Mouse (Mus musculus) MEL (cell line): ENCODE measurements around the gene Hps1. TPM values are rescaled to one million over a fixed set of nuclear protein-coding genes. Genes with fewer than 3 reads are reported as not detected.

ENCODE experiments used
- DNase-seq: peaks from one replicate; pipeline ENCODE4 v3.0.0; 2011; ENCODE audit warnings: low read depth, low spot score
- H3K27ac ChIP-seq: 2 replicates; pipeline ENCODE4 v1.5.1; 2012; ENCODE audit warnings: low read depth, mild to moderate bottlenecking, control low read depth, low read length, moderate library complexity; ENCODE audit not compliant: control insufficient read depth
- H3K27me3 ChIP-seq, 2 experiments: fragments of 150-350 bp in 1 of 2; sonication (generic) in 1 of 2; 2 replicates each; pipeline ENCODE4 v1.6.1; 2012; ENCODE audit warnings: low read length in 2 of 2, mild to moderate bottlenecking in 2 of 2, improper control_type of control experiment in 1 of 2, moderate library complexity in 1 of 2; ENCODE audit not compliant: insufficient read depth in 2 of 2, control insufficient read depth in 1 of 2
- H3K36me3 ChIP-seq, 2 experiments: 2 replicates each; pipeline ENCODE4 v1.6.1; 2012 to 2014; ENCODE audit warnings: low read length in 2 of 2, improper control_type of control experiment in 1 of 2, inconsistent platforms in 1 of 2, mild to moderate bottlenecking in 1 of 2; ENCODE audit not compliant: insufficient read depth in 2 of 2, control insufficient read depth in 1 of 2
- H3K4me1 ChIP-seq, 2 experiments: fragments of 150-350 bp in 1 of 2; sonication (generic) in 1 of 2; 2 replicates each; pipeline ENCODE4 v1.6.1; 2012; ENCODE audit warnings: low read length in 2 of 2, improper control_type of control experiment in 1 of 2, mild to moderate bottlenecking in 1 of 2; ENCODE audit not compliant: insufficient read depth in 2 of 2, control insufficient read depth in 1 of 2
- H3K4me3 ChIP-seq, 2 experiments: fragments of 150-350 bp in 1 of 2; sonication (generic) in 1 of 2; 2 replicates each; pipeline ENCODE4 v1.5.1; 2012; ENCODE audit warnings: low read depth in 2 of 2, low read length in 2 of 2, mild to moderate bottlenecking in 2 of 2, moderate library complexity in 2 of 2, control low read depth in 1 of 2, improper control_type of control experiment in 1 of 2; ENCODE audit not compliant: control insufficient read depth in 1 of 2, insufficient read depth in 1 of 2
- H3K79me2 ChIP-seq: 2 replicates; pipeline ENCODE4 v1.6.1; 2012; ENCODE audit warnings: mild to moderate bottlenecking, low read length, moderate library complexity; ENCODE audit not compliant: control insufficient read depth, poor library complexity, insufficient read depth
- H3K9ac ChIP-seq: 2 replicates; pipeline ENCODE4 v1.6.1; 2012; ENCODE audit warnings: low read depth, mild to moderate bottlenecking, control low read depth, low read length, moderate library complexity; ENCODE audit not compliant: control insufficient read depth, poor library complexity, severe bottlenecking
- H3K9me3 ChIP-seq: fragments of 150-350 bp; sonication (generic); replicated peaks from 2 replicates; pipeline ENCODE4 v1.6.1; 2012; ENCODE audit warnings: mild to moderate bottlenecking, low read length, improper control_type of control experiment, moderate library complexity; ENCODE audit not compliant: insufficient read depth
- CHD2 ChIP-seq: IDR thresholded peaks from 2 replicates; pipeline ENCODE4 v1.6.1; 2011; ENCODE audit warnings: low read length, improper control_type of control experiment
- CTCF ChIP-seq, 3 experiments: IDR thresholded peaks in 2 of 3; conservative IDR thresholded peaks in 1 of 3; 2 replicates each; pipeline ENCODE4 v1.5.1; 2011 to 2012; ENCODE audit warnings: low read length in 3 of 3, low read depth in 2 of 3, mild to moderate bottlenecking in 2 of 3, improper control_type of control experiment in 1 of 3, inconsistent platforms in 1 of 3, mixed read lengths in 1 of 3, moderate library complexity in 1 of 3; ENCODE audit not compliant: control insufficient read depth in 1 of 3, insufficient read depth in 1 of 3, poor library complexity in 1 of 3, severe bottlenecking in 1 of 3
- ELF1 ChIP-seq: IDR thresholded peaks from 2 replicates; pipeline ENCODE4 v1.6.1; 2014; ENCODE audit warnings: low read depth, mild to moderate bottlenecking, inconsistent platforms, low read length, improper control_type of control experiment, moderate library complexity
- EP300 ChIP-seq, 2 experiments: IDR thresholded peaks; 2 replicates each; pipeline ENCODE4 v1.6.1; 2011; ENCODE audit warnings: improper control_type of control experiment in 2 of 2, low read length in 2 of 2, low read depth in 1 of 2, mild to moderate bottlenecking in 1 of 2
- GABPA ChIP-seq: IDR thresholded peaks from 2 replicates; pipeline ENCODE4 v1.6.1; 2012; ENCODE audit warnings: low read depth, mild to moderate bottlenecking, inconsistent platforms, low read length, improper control_type of control experiment, moderate library complexity
- MAFK ChIP-seq: IDR thresholded peaks from 2 replicates; pipeline ENCODE4 v1.6.1; 2011; ENCODE audit warnings: low read depth, mild to moderate bottlenecking, low read length, improper control_type of control experiment, borderline replicate concordance
- MEF2A ChIP-seq: IDR thresholded peaks from 2 replicates; pipeline ENCODE4 v1.6.1; 2014; ENCODE audit warnings: low read depth, mild to moderate bottlenecking, inconsistent platforms, low read length, improper control_type of control experiment; ENCODE audit not compliant: poor library complexity, insufficient replicate concordance, severe bottlenecking; ENCODE audit errors: extremely low read depth
- MXI1 ChIP-seq: IDR thresholded peaks from 2 replicates; pipeline ENCODE4 v1.6.1; 2011; ENCODE audit warnings: mild to moderate bottlenecking, low read depth, low read length, improper control_type of control experiment
- POLR2A ChIP-seq, 2 experiments: IDR thresholded peaks; 2 replicates each; pipeline ENCODE4 v1.6.1; 2011 to 2012; ENCODE audit warnings: low read length in 2 of 2, mild to moderate bottlenecking in 2 of 2, control low read depth in 1 of 2, improper control_type of control experiment in 1 of 2, low read depth in 1 of 2, moderate library complexity in 1 of 2; ENCODE audit not compliant: control insufficient read depth in 1 of 2, insufficient read depth in 1 of 2, poor library complexity in 1 of 2
- POLR2AphosphoS2 ChIP-seq: IDR thresholded peaks from 2 replicates; pipeline ENCODE4 v1.6.1; 2011; ENCODE audit warnings: low read length, improper control_type of control experiment
- POLR2AphosphoS5 ChIP-seq: IDR thresholded peaks from 2 replicates; pipeline ENCODE4 v1.6.1; 2012; ENCODE audit warnings: low read depth, borderline replicate concordance, mild to moderate bottlenecking, inconsistent platforms, low read length, moderate library complexity, mixed read lengths
- RAD21 ChIP-seq: IDR thresholded peaks from 2 replicates; pipeline ENCODE4 v1.6.1; 2011; ENCODE audit warnings: mild to moderate bottlenecking, low read depth, low read length, improper control_type of control experiment
- RCOR1 ChIP-seq: IDR thresholded peaks from 2 replicates; pipeline ENCODE4 v1.6.1; 2012; ENCODE audit warnings: low read depth, mild to moderate bottlenecking, inconsistent platforms, low read length, improper control_type of control experiment
- SMC3 ChIP-seq: IDR thresholded peaks from 2 replicates; pipeline ENCODE4 v1.6.1; 2011; ENCODE audit warnings: low read depth, low read length, improper control_type of control experiment
- TBP ChIP-seq: IDR thresholded peaks from 2 replicates; pipeline ENCODE4 v1.8.0; 2011; ENCODE audit warnings: low read depth, low read length, improper control_type of control experiment
- USF1 ChIP-seq: IDR thresholded peaks from 2 replicates; pipeline ENCODE4 v1.6.1; 2014; ENCODE audit warnings: low read depth, mild to moderate bottlenecking, inconsistent platforms, low read length, improper control_type of control experiment, moderate library complexity
- USF2 ChIP-seq, 2 experiments: IDR thresholded peaks; 2 replicates each; pipeline ENCODE4 v1.6.1; 2011 to 2012; ENCODE audit warnings: improper control_type of control experiment in 2 of 2, low read length in 2 of 2, borderline replicate concordance in 1 of 2, inconsistent platforms in 1 of 2, low read depth in 1 of 2, mild to moderate bottlenecking in 1 of 2; ENCODE audit not compliant: insufficient read depth in 1 of 2
- ZC3H11A ChIP-seq: IDR thresholded peaks from 2 replicates; pipeline ENCODE4 v1.6.1; 2012; ENCODE audit warnings: low read depth, mild to moderate bottlenecking, inconsistent platforms, low read length, improper control_type of control experiment
- ZKSCAN1 ChIP-seq: IDR thresholded peaks from 2 replicates; pipeline ENCODE4 v1.6.1; 2012; ENCODE audit warnings: low read depth, mild to moderate bottlenecking, inconsistent platforms, low read length, improper control_type of control experiment, moderate library complexity
- ZNF384 ChIP-seq: IDR thresholded peaks from 2 replicates; pipeline ENCODE4 v1.6.1; 2012; ENCODE audit warnings: low read depth, mild to moderate bottlenecking, inconsistent platforms, low read length, improper control_type of control experiment
- polyA plus RNA-seq, 2 experiments: library from polyadenylated mRNA; stranded (reverse) in 1 of 2; unstranded in 1 of 2; fragments of >175 nt in 1 of 2; fragments of >200 nt in 1 of 2; gene quantifications; 2 replicates each; pipeline versions ENCODE4 v1.2.1 to v1.2.4; 2012; ENCODE audit warnings: low replicate concordance in 2 of 2, low read depth in 1 of 2; ENCODE audit not compliant: insufficient read length in 2 of 2, insufficient read depth in 1 of 2, missing spikeins in 1 of 2
- total RNA-seq: library from RNA; depleted of rRNA; stranded (reverse); fragments of 300-350 nt; gene quantifications from 2 replicates; pipeline ENCODE4 v1.2.3, GENCODE M21; 2012

Hps1 gene
- total and polyA plus RNA-seq, 3 experiments: 22.6 to 43.3 TPM; not detected in 1

DNA sequence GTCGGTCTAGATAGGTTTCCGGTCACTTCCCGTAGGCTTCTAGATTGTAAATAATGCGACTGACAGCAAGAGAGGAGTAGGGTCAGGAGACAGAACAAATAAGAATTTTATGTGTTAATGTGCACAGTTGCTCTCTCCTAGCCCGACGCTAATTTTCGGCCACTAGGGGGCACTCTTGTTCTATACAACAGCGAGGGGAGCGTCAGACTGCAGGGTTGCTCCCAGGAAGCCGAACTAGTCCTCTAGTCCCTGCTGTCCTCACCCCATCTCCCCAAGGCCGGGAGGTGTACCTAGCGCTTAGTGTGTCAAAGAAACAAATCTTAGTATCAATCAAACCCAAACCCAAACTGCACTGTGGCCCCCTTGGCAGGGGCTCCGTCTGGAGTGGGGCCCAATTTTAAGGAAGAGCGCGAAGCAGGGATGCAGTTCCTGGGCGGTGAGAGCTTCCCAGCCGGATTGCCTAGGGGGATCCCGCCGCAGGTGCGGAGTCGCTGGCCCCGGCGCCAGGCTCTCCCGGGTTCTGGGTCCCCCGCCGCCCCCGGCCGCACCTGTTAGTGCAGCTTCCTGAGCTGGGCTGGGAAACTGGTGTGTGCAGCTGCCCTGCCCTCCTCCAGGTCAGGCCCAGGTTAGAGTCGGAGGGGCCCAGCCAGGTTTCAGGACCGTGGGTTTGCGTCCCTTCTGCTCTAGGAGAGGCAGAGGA lies 15.3 kb upstream of the Hps1 start:
- Histone ChIP-seq H3K27ac (no peak overlapping the region), H3K36me3 (no peaks in the 10 kb centered on the region), H3K79me2 (no peaks in the 10 kb centered on the region), H3K4me1 (no peaks in the 10 kb centered on the region), H3K9me3 (no peaks in the 10 kb centered on the region), H3K27me3 (peaks cover 23 to 26% of the 10 kb centered on the region in 2 experiments), H3K4me3 (no peak overlapping the region), H3K9ac (no peak overlapping the region)
- peak; percentile 85 for DNase-seq
- TF ChIP-seq ZC3H11A (peak; percentile 93), CTCF (IDR thresholded peaks at IDR 0.05 in 2 of 3, conservative IDR thresholded peaks at IDR 0.05 in 1 of 3; ENCODE audit: control insufficient read depth in 1 of 3, insufficient read depth in 1 of 3, low read depth in 2 of 3, low read length in 3 of 3, poor library complexity in 1 of 3, severe bottlenecking in 1 of 3) (peak; percentile 89 to 94 (median 93)), MAFK (no peak), ZNF384 (no peak), SMC3 (peak; percentile 87), RAD21 (peak; percentile 96)

- Histone ChIP-seq H3K27me3 (peaks cover 25 to 29% of the 10 kb centered on the region in 2 experiments), H3K4me1 (no peaks in the 10 kb centered on the region), H3K4me3 (no peak overlapping the region), H3K9ac (no peak overlapping the region), H3K27ac (no peak overlapping the region), H3K9me3 (no peaks in the 10 kb centered on the region), H3K79me2 (no peaks in the 10 kb centered on the region), H3K36me3 (no peaks in the 10 kb centered on the region)
- TF ChIP-seq MXI1 (no peak), ZC3H11A (no peak), MEF2A (no peak), POLR2A (IDR thresholded peaks at IDR 0.05; ENCODE audit: control insufficient read depth in 1 of 2, insufficient read depth in 1 of 2, low read depth in 1 of 2, low read length in 2 of 2, poor library complexity in 1 of 2) (no peak), TBP (no peak)
- no peak for DNase-seq
Observed at GRCm38 (mm10) chr19:42788311-42788710, 8.5 kb upstream of the Hps1 start.

DNA sequence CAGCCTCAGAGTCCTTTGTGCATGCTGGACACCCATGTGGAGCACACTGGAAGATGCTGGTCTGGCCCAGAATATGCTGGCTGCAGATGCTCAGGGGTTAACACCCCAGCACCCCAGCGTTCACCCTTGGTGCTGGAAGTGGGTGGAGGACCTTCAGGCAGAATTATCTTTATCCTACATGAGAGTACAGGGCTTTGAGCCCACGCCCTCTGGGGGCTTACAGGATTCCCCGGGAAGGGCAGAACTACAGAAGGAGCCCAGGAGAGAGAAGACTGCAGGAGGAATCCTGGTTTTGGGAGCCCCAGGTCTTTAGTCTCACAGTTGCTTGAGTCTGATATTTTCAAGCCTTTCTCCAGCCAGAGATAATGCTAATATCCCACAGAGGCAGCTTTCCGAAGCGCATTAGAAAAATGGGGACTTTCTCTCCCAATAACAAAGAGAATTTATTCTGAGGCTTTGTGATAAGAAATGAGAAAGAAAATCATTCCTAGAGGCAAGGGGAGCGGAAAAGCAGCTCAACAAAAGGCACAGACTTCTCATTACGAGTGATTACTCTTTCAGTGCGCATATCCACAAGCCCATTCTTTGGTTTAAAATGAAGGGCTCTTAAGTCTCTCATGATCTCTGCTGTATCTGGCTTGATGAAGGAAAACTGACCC lies 5.9 kb upstream of the Hps1 start:
- no peak overlapping the region for H3K4me3 ChIP-seq
- H3K36me3 ChIP-seq: no peaks in the 10 kb centered on the region
- no peak overlapping the region for H3K9ac ChIP-seq
- no peaks in the 10 kb centered on the region for H3K9me3 ChIP-seq
- H3K79me2 ChIP-seq: no peaks in the 10 kb centered on the region
- TF ChIP-seq MAFK: no peak
- no peak for TF ChIP-seq ZC3H11A
- no peak for TF ChIP-seq RCOR1
- no peak for TF ChIP-seq ZNF384
- no peak for TF ChIP-seq GABPA
- no peak for TF ChIP-seq POLR2AphosphoS2
- TF ChIP-seq EP300 (IDR thresholded peaks at IDR 0.05; ENCODE audit: low read depth in 1 of 2, low read length in 2 of 2): no peak
- no peak for TF ChIP-seq ZKSCAN1
- no peak for TF ChIP-seq ELF1
- TF ChIP-seq USF2 (IDR thresholded peaks at IDR 0.05; ENCODE audit: borderline replicate concordance in 1 of 2, insufficient read depth in 1 of 2, low read depth in 1 of 2, low read length in 2 of 2): no peak
- no peak for TF ChIP-seq POLR2AphosphoS5
- no peak for TF ChIP-seq USF1
- no peak for TF ChIP-seq POLR2A (IDR thresholded peaks at IDR 0.05; ENCODE audit: control insufficient read depth in 1 of 2, insufficient read depth in 1 of 2, low read depth in 1 of 2, low read length in 2 of 2, poor library complexity in 1 of 2)
- no peak for TF ChIP-seq CTCF (IDR thresholded peaks at IDR 0.05 in 2 of 3, conservative IDR thresholded peaks at IDR 0.05 in 1 of 3; ENCODE audit: control insufficient read depth in 1 of 3, insufficient read depth in 1 of 3, low read depth in 2 of 3, low read length in 3 of 3, poor library complexity in 1 of 3, severe bottlenecking in 1 of 3)
- no peak for TF ChIP-seq CHD2
- peaks cover 19 to 24% of the 10 kb centered on the region in 2 experiments for H3K27me3 ChIP-seq
- no peak for DNase-seq
- no peak overlapping the region for H3K27ac ChIP-seq
- no peaks in the 10 kb centered on the region for H3K4me1 ChIP-seq
